Mouse (Mus musculus) gastrocnemius, postnatal 36 days (tissue): ENCODE results near the gene Sohlh2. TPM values are rescaled to one million over a fixed set of nuclear protein-coding genes. Genes with fewer than 3 reads are reported as not detected.
"Not testable (repeated sequence)": the region's sequence is repeated elsewhere in the genome, so short reads cannot be mapped to it uniquely, and the experiment has no call there.

Experiments used
- DNase-seq, 2 experiments: peaks; one replicate each; pipeline ENCODE4 v3.0.0; 2022
- intact Hi-C: fragments of 180-260 bp; cut with DNase I; formaldehyde crosslinking; loops from one replicate; pipeline ENCODE4 v1.15.1; 2025
- total RNA-seq, 2 experiments: library from RNA; stranded (reverse); gene quantifications; 2 replicates each; pipeline ENCODE4 v1.2.3; 2021

Sohlh2 gene
- total RNA-seq, 2 experiments from 2014 or later = not detected

GRCm38 (mm10) chr3:55203621-55204020 is 21.8 kb downstream of the Sohlh2 start:
- intact Hi-C loops, DNase-seq: not testable (repeated sequence)

GRCm38 (mm10) chr3:55206413-55206812 is 24.6 kb downstream of the Sohlh2 start:
- DNase-seq = no peak

DNA sequence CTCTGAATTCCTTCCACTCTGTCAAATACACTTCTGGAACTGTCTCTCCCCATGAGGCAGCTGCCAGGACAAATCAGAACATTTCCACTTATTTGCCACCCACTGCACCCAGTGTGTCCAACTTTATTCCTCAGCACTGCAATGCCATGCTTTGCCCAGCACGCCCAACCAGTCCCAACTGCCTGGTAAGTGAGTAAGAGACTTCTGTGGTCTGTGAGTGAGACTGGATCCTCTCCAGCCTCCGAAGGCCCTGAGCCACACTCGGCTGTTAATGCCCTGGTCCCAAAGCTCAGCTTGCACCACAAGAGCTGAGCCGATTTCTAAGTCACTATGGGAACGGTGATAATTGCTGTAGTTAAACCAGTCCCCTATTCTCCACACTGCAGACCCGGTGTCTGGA is 25.8 kb downstream of the Sohlh2 start:
- no peak for DNase-seq
- intact Hi-C loops = no loop called here

More at GRCm38 (mm10) chr3:55206413-55206812, 24.6 kb downstream of the Sohlh2 start:
- intact Hi-C loops = no loop called here

GRCm38 (mm10) chr3:55212254-55212653 is 30.4 kb downstream of the Sohlh2 start:
- intact Hi-C loops = no loop called here

GRCm38 (mm10) chr3:55213785-55214184 is 32.0 kb downstream of the Sohlh2 start:
- intact Hi-C loops = no loop called here
- DNase-seq = no peak

More at GRCm38 (mm10) chr3:55212254-55212653, 30.4 kb downstream of the Sohlh2 start:
- no peak for DNase-seq

- DNase-seq = no peak
- intact Hi-C loops = no loop called here
These were observed 32.6 kb downstream of the Sohlh2 start for GRCm38 (mm10) chr3:55214413-55214812.

GRCm38 (mm10) chr3:55222502-55222901 is 40.7 kb downstream of the Sohlh2 start:
- intact Hi-C loops = no loop called here
- no peak for DNase-seq

- DNase-seq = no peak
- intact Hi-C loops = no loop called here
These were observed 42.0 kb downstream of the Sohlh2 start for GRCm38 (mm10) chr3:55223862-55224261.

- DNase-seq = peak in 1 of 2 experiments; percentile 25
- intact Hi-C loops = no loop called here
These were observed 44.8 kb downstream of the Sohlh2 start for GRCm38 (mm10) chr3:55226501-55227213.

- no peak for DNase-seq
- intact Hi-C loops = no loop called here
These were observed 45.4 kb downstream of the Sohlh2 start for GRCm38 (mm10) chr3:55227214-55227581.

GRCm38 (mm10) chr3:55241730-55242421 is 60.0 kb downstream of the Sohlh2 start, which contains the start of gene Dclk1:
Gene Dclk1, plus strand, starts transcription at chr3:55242364.
- intact Hi-C loops = no loop called here
- DNase-seq = peak; percentile 21 to 31

- intact Hi-C loops = no loop called here
- DNase-seq = peak; percentile 71 to 85
These were observed 60.7 kb downstream of the Sohlh2 start for GRCm38 (mm10) chr3:55242422-55243055.

DNA sequence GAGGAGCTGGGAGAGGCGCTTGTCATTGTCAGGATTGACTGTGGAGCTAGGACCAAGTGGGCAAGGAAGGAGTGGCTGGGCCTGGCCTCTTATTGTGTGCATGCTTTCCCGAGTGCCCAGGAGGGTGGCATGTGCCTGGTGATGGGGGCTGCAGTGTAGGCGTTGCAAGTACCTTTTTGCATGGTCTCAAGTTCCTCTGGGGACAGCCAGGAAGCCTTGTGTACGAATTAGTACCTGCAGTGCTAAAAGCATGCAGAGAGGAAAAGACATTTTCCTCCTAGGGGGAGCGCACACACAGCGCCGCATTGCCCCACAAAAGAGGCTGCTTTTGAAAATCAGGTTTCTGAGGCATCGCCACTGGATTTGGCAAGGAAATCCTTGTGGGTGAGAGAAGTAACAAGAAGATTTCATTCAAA is 61.2 kb downstream of the Sohlh2 start:
- DNase-seq = no peak
- intact Hi-C loops = no loop called here

- no peak for DNase-seq
- intact Hi-C loops = no loop called here
These were observed 62.3 kb downstream of the Sohlh2 start for GRCm38 (mm10) chr3:55244087-55244486.

DNA sequence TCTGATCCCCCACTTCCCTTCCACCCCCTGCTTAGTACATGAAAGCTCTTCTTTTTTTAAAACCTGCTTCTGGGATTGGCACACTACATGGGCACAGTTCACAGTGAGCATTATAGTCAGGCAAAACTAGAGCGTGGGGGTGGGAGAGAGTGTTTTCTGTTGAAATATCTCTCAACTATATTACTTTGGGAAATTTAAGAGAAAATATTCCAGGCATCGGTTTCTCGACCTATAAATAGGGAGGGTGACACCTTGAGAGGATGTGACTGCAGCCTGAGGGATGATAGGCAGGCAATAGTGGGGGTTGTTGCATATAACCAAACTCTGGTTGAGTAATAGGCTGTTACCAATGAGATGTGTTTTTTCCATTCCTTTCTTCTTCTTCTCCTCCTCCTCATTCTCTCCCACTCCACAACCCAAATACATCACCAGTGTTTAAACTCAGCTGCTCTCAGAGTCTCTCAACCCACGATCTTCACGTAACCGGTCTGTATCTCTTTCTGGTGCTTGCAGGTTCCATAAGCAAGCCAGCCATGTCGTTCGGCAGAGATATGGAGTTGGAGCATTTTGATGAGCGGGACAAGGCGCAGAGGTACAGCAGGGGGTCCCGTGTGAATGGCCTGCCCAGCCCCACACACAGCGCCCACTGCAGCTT is 64.9 kb downstream of the Sohlh2 start:
- intact Hi-C loops = no loop called here
- DNase-seq = no peak

GRCm38 (mm10) chr3:55248048-55248447 is 66.2 kb downstream of the Sohlh2 start:
- DNase-seq = no peak
- intact Hi-C loops = no loop called here

- no peak for DNase-seq
- intact Hi-C loops = no loop called here
These were observed 66.7 kb downstream of the Sohlh2 start for GRCm38 (mm10) chr3:55248508-55248907.

DNA sequence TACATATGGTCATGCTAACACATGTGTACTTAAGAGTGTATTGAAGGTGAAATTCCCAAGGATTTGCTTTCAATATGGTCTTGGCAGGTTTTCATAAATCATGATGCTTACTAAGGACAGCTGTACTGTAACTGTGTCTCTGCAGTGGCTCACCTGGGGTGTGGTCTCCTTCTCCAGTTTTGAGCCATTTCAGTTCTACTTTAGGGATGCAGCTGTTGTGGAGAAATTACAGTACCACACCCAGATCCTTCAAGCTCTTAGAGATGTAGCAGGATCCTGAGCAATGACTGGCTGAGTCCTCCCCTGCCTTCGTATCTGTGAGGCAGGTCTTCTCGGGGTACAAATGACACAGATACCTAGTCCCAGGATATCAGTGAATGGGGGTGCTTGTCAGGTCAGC is 68.8 kb downstream of the Sohlh2 start:
- DNase-seq = no peak

More for the DNA sequence above, 68.8 kb downstream of the Sohlh2 start:
- intact Hi-C loops = no loop called here
